Mouse (Mus musculus): Measurements from ENCODE around the gene Spon2.

Gene Spon2

GRCm38 (mm10) chr5:33218081-33218480, at the start of gene Spon2:
Spon2 (minus strand) TSS chr5:33218455.
- DNase-seq (ENCODE audit: low spot score) = no peak

- DNase-seq (ENCODE audit: low spot score) = no peak
These were observed 36.2 kb upstream of the Spon2 start for GRCm38 (mm10) chr5:33254416-33254815.

DNA sequence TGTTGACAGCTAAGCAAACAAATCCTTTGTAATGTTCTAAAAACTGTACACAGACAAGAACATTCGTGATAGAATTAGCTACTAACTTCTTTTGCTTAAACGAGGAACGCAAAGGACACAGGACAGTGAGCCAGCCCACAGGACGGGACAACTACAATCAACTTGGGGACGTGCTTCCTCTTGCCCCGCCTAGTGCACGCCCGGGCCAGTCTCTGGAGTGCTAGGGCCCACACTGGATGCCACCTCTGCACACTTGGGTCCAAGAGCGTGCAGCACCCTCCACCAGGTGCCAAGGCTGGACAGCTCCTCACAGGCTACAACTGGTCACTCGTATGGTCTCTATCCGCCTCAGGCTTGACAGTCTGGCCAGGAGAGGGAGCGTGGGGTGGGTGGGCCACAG, 29.9 kb upstream of the Spon2 start:
- no peak for DNase-seq (ENCODE audit: low spot score)

DNA sequence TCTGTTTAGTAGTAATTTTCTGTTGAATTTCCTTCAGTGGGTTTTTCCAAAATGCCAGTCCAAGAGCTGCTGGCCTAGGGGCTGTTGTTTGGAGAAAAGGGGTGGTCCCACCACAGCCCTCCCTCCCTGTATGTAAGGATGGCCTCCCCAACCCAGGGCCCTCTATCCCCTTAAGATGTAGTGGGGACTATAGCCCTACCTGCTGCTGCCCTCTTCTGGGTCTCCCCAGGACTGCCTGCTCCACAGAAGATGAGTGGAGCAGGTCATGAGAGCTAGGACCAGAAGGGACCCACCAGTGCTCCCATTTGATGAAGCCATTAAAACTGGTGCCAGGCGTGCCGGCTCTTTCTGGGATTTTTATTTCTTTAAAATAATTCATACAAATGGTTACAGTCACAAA, 29.1 kb upstream of the Spon2 start:
- peak; percentile 62 for DNase-seq (ENCODE audit: low spot score)

DNA sequence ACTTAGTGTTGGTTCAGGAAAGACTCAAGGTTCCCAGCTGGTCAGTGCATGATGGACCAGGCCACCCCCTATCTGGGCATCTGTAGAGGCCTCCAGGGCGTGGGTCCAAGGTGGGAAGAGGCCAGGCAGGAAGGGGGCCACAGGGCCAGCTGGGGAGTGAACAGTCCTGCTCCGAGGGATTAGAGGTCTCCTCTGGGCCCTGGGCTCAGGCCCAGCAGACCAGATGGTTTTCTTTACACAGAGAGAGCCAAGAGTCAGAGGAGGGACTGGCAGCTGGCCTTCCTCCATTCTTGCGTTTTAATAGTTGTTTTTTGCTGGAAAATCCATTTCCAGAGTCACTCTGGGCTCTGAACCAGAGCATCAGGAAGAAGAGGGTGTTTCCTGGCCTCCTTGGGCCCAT, 27.4 kb upstream of the Spon2 start:
- DNase-seq (ENCODE audit: low spot score) = peak; percentile 68

DNA sequence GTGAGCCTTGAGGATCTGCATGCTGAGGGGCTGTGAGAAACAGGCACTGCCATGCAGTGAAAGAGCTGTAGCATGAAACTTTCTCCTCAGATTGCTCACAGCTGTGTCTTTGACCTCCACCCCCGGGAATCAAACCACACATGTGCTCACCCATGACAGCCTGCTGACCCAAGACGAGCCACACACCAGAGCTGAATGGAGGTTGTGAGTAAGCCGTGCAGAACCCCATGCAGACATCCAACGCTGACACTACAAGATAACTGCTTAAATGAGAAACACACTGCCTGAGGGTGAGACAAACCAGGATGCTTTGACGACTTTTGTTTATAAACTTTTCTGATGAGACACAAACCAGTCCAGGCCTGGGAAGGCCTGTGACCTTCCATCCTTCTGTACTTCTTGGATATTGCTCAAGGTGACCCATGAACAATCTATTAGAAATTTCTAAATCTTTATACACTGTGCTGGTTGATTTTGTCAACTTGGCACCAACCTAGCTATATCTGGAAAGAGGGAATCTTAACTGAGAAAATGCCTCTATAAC, 26.2 kb upstream of the Spon2 start:
- DNase-seq (ENCODE audit: low spot score) = no peak

GRCm38 (mm10) chr5:33239934-33240333, 21.7 kb upstream of the Spon2 start:
- no peak for DNase-seq (ENCODE audit: low spot score)

- no peak for DNase-seq (ENCODE audit: low spot score)
These were observed 21.0 kb upstream of the Spon2 start for GRCm38 (mm10) chr5:33239111-33239714.

- no peak for DNase-seq (ENCODE audit: low spot score)
These were observed 20.0 kb upstream of the Spon2 start for GRCm38 (mm10) chr5:33238256-33238645.

GRCm38 (mm10) chr5:33237600-33238255, 19.5 kb upstream of the Spon2 start:
- DNase-seq (ENCODE audit: low spot score) = no peak

- DNase-seq (ENCODE audit: low spot score) = no peak
These were observed 16.3 kb upstream of the Spon2 start for GRCm38 (mm10) chr5:33234391-33235031.

- DNase-seq (ENCODE audit: low spot score) = no peak
These were observed 14.5 kb upstream of the Spon2 start for GRCm38 (mm10) chr5:33232791-33233190.

DNA sequence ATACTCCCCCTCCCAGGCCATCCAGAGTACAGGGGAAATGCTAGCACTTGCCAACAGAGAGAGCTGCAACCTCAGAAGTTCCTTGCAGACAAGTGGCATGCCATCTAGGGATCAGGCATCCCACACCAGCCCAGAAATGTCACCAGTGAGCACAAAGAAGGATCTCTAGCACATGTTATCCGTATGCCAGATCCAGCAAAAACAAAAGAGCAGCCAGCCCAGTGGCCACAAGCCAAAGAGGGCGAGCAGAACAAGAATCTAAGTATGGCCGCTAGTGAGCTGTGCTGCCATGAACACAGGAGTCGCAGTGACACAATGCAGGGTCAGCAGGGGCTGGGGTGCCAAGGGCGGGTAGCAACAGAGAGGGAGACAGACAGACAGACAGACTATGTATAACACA, 12.0 kb upstream of the Spon2 start:
- no peak for DNase-seq (ENCODE audit: low spot score)

DNA sequence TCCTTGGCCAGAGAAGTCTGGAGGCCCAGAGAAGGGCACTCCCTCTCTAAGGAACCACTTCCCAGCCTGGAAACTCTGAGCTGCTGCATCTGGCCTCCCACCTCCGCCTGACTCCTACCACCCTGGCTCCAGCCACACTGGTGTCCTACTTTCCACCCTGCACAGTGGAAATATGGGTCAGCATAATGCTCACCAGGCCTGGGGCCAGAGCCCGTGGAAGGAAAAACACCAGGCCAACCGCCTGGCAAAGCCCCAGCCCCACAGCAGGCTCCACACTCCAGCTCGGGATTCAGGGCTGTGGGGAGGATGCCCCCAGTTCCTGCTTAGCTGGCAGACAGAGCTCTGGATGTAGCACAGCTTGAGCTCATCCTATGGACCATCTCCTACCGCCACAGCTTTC, 10.2 kb upstream of the Spon2 start:
- no peak for DNase-seq (ENCODE audit: low spot score)

- DNase-seq (ENCODE audit: low spot score) = no peak
These were observed 7.4 kb upstream of the Spon2 start for GRCm38 (mm10) chr5:33225673-33226072.

DNA sequence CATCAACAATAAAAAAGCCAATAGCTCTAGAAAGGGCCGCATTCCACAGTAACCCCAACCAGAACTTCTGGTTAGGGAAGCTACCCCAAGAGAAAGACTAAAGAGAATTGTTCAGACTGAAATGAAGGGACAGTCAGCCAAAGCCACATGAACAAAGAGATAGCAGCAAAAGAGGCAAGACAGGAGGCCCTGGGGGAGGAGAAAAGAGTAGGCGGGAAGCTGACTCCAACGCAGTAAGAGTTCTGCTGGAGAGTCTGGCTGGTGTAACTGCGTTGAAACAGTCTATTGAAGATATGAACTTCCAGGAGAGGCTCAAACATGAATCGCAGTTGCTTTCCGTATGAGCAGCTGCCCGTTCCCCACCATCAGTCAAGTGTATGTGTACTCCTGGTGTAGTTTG, 6.2 kb upstream of the Spon2 start:
- DNase-seq (ENCODE audit: low spot score) = no peak

DNA sequence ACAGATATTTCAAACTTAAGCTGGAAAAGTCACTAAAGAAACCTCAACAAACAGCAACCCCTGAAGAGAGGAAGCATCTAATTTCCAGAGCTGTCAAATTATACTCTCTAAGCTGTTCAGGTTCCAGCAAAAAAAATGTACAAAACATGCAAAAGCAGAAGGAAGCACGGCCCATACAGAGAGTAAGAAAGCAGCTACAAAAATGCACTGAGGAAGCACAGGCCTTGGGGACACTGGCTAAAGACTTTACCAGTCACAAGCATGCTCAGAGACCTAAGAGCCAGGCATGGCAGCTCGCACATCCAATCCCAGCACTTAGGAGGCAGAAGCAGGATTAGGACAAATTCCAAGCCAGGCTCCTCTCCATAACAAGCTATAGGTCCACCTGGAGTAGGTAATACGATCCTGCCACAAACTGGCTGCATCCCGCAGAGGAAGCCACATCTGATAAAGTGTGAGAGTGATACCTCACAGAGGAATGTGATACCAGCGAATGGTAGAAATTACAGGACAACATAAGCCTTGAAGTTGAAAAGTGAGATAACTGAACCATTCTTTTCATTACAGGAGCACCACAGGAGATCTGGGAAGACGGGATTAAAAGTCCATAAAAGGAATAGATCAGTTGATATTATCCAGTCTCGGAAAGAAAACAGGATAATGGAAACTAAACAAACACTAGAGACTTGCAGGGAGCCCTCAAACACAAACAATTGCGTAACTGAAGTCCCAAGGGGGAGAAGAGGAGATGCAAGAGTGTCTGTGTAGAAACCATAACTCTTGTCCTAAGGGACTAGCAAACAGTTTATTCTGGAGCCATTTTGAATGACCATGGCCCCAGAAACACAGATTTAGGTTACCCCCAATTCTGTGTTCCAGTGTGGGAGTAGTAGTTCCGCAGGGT, 4.8 kb upstream of the Spon2 start:
- DNase-seq (ENCODE audit: low spot score) = no peak

GRCm38 (mm10) chr5:33222389-33222788, 4.1 kb upstream of the Spon2 start:
- DNase-seq (ENCODE audit: low spot score) = no peak

DNA sequence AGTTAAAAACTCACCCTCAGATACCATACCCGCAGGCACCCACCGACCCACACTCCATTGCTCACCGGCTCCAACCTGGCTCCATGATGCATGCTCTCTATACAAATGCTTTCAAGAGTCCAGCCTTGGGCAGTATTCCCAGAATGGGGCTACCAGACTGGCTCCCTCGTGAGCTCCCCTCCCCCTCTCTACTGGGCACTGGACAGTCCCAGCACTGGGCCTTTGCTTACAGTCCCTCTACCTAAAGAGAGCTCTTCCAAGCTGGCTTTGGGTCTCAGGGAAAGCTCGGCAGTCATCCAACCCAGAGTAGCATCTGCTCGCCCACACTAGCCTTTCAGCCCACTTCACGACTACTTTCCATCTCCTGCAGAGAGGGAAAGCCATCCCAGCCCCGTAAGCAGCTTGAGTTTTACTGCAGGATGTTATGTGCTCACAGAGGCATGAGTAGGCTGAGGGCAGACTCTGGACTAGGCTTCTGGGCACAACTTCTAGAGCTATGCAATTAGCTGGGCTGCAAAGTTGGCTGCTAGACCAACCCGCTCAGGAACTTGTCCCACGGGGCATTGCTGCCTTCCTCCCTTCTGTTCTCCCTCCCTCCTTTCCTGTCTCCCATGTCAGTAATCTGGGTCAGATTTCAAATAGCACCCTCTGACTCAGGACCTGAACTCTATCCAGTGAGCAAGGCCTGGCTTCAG, 2.2 kb upstream of the Spon2 start:
- DNase-seq (ENCODE audit: low spot score) = no peak

DNA sequence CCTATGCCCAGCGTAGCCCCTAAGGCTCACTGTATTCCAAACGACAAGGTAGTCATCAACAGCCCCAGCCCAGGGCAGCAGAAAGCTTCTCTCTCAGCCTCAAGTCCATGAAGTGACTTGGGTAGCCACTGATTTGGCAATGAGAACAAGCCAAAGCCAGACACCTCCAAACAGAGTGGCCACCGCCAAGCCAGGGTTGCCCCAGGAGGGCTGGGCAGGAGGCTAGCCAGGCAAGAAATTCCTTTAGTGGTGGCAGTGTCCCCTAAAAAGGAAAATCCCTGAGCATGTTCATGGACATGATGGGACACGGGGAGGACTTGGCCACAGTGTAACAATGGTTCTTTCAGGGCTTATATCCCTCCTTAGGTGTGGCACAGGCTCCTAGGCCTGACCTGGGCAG, 1.6 kb upstream of the Spon2 start:
- no peak for DNase-seq (ENCODE audit: low spot score)

GRCm38 (mm10) chr5:33218746-33219449, 643 bp upstream of the Spon2 start:
- no peak for DNase-seq (ENCODE audit: low spot score)

Measured in testis, postnatal 10 days (tissue).